Mouse (Mus musculus) neural tube, embryonic 15.5 days (tissue): Measurements from ENCODE around the gene Ghr. TPM values are rescaled to one million over a fixed set of nuclear protein-coding genes. Genes with fewer than 3 reads are reported as not detected.

Experiments used
- ATAC-seq: fragments of 200-750 bp; cut with Nextera tagmentation; 2 replicates; pipeline ENCODE4 v1.8.0; 2017; ENCODE audit warnings: mild to moderate bottlenecking, moderate TSS enrichment, moderate library complexity; ENCODE audit not compliant: low FRiP score
- H3K27ac ChIP-seq: fragments of 300-500 bp; sonication (generic); replicated peaks from 2 replicates; pipeline ENCODE4 v1.5.1; 2015; ENCODE audit warnings: mild to moderate bottlenecking, inconsistent platforms
- H3K27me3 ChIP-seq: fragments of 300-500 bp; sonication (generic); replicated peaks from 2 replicates; pipeline ENCODE4 v1.6.1; 2015; ENCODE audit warnings: inconsistent platforms
- H3K36me3 ChIP-seq: fragments of 300-500 bp; sonication (generic); 2 replicates; pipeline ENCODE4 v1.6.1; 2015; ENCODE audit warnings: inconsistent platforms
- H3K4me1 ChIP-seq: fragments of 300-500 bp; sonication (generic); 2 replicates; pipeline ENCODE4 v1.6.1; 2015; ENCODE audit warnings: inconsistent platforms
- H3K4me2 ChIP-seq: fragments of 300-500 bp; sonication (generic); 2 replicates; pipeline ENCODE4 v1.6.1; 2015; ENCODE audit warnings: inconsistent platforms, mild to moderate bottlenecking, moderate library complexity
- H3K4me3 ChIP-seq: fragments of 300-500 bp; sonication (generic); replicated peaks from 2 replicates; pipeline ENCODE4 v1.5.1; 2015; ENCODE audit warnings: mild to moderate bottlenecking, inconsistent platforms
- H3K9ac ChIP-seq: fragments of 300-500 bp; sonication (generic); replicated peaks from 2 replicates; pipeline ENCODE4 v1.6.1; 2015; ENCODE audit warnings: mild to moderate bottlenecking, inconsistent platforms
- H3K9me3 ChIP-seq: fragments of 300-500 bp; sonication (generic); replicated peaks from 2 replicates; pipeline ENCODE4 v1.6.1; 2016; ENCODE audit warnings: inconsistent platforms
- WGBS: fragments of 180-500 bp; shearing (Covaris S2); methylation state at CpG from one replicate; pipeline ENCODE4 v1.1.7; 2015; ENCODE audit warnings: mixed read lengths; 5-methylcytosine and 5-hydroxymethylcytosine counted together
- polyA plus RNA-seq: library from polyadenylated mRNA; unstranded; fragments of >200 nt; fragmentation: Nextera tagmentation; extraction: Ambion mirVana; gene quantifications from 2 replicates; pipeline ENCODE4 v1.2.1, GENCODE M21; 2015

Ghr gene
- polyA plus RNA-seq, 1 experiment from 2014 or later, result 10.9 TPM

DNA sequence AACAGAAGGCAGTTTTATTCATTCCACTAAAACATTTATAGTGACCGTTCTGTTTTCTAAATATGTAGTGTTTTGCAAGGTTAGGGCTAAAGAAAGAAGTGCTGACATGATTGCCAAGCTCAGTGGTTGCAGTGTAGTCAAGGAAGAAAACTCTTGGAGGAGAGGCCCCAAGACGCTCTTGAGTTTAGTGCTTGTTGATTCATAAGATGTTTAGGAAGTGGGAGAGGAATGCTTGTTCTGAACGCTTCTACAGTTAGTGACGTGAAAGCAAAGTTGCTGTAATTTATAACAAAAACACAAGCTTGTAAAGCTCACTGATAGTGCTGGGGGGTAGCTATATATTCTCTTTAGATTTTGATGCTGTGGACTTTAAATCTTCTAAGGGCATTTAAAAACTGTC lies 174.8 kb downstream of the Ghr start:
- Histone ChIP-seq H3K4me2 (no peak overlapping the region), H3K4me3 (no peak overlapping the region), H3K27me3 (no peaks in the 10 kb centered on the region), H3K36me3 (no peaks in the 10 kb centered on the region), H3K27ac (no peak overlapping the region), H3K4me1 (no peaks in the 10 kb centered on the region), H3K9ac (no peak overlapping the region), H3K9me3 (no peaks in the 10 kb centered on the region)
- no peak for ATAC-seq
- WGBS, result 80% methylated on average over 4 of the region's 4 CpGs

DNA sequence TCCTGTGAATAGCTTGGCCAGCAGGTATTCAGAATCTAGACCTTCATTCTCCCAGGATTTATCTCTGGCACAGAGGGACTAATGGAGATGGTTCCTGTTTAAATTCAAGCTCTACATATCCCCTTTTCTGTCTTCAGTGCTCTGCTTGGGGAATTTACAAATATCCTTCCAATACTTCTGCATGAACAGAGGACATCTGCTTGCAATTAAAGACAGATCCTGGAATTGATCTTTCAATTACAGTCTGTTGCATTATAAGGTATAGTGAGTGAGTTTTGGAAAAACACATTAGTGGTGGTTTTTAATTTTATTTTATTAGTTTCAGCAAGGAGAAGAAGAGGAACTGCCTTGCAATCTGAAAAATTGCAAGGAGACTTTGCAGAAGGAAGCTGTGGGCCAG lies 184.1 kb downstream of the Ghr start:
- H3K36me3 ChIP-seq, result no peaks in the 10 kb centered on the region
- H3K4me2 ChIP-seq, result no peak overlapping the region
- H3K27me3 ChIP-seq, result no peaks in the 10 kb centered on the region
- H3K27ac ChIP-seq, result no peak overlapping the region
- H3K4me1 ChIP-seq, result no peaks in the 10 kb centered on the region; the same call in 1 of the 2 replicates
- H3K9me3 ChIP-seq, result no peaks in the 10 kb centered on the region
- H3K4me3 ChIP-seq, result no peak overlapping the region
- no peak for ATAC-seq
- H3K9ac ChIP-seq, result no peak overlapping the region

DNA sequence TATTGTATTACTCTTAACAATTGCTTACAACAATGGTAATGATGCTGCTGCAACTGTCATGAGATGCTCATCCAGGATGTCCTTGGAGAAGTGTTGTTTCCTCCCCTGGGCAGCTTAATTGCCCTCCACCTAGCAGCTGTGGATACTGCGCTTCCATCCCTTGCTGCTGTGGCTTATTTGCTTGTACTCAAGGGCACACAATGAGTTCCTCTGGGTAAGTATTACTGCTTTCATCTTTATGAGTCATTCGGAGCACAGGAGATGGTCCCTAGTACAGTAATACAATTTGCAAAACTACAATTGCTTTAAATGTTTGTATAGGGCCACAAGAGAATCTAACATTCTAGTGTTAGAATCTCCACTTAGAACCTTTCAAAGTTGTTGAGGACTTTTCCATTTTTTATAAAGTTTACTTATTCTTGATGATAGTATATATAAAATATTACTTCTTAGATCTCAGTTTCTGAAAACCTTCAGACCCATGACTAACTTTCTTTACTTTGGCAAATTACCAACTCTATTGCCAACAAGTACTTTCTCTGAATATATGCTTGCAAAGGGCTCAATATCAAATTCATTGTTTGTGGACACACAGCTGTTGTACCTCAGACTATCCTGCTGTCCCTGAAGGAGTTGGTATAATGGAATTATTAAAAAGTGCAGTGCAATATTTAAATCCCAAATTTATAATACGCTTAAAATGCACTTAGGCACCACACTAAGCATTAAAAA lies 185.8 kb downstream of the Ghr start:
- no peak overlapping the region for H3K9ac ChIP-seq
- H3K27me3 ChIP-seq, result no peaks in the 10 kb centered on the region
- no peak overlapping the region for H3K4me3 ChIP-seq
- no peak overlapping the region for H3K4me2 ChIP-seq
- H3K36me3 ChIP-seq, result no peaks in the 10 kb centered on the region
- 86% methylated on average over 3 of the region's 3 CpGs for WGBS
- no peak overlapping the region for H3K27ac ChIP-seq
- no peak for ATAC-seq
- no peaks in the 10 kb centered on the region for H3K9me3 ChIP-seq
- H3K4me1 ChIP-seq, result no peaks in the 10 kb centered on the region; the same call in 1 of the 2 replicates

DNA sequence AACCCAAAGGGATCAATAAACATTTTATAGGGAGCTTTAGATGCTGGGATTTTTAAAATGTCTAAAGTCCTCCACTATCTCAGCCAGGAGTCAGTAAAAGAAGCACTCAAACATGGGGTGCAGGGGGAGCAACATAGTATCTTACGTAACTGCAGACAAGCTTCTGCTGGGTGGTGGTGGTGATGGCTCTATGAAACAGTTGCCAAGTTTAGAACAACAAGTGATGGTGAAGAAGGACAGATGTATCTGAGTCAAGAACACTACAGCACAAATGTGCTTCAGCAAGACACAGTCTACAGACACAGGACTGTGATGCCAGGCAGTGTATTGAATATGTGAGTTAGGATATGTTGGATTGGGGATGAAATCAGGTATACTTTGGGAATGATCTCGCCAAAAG lies 187.1 kb downstream of the Ghr start:
- H3K9me3 ChIP-seq, result no peaks in the 10 kb centered on the region
- ATAC-seq, result no peak
- no peak overlapping the region for H3K4me2 ChIP-seq
- H3K27me3 ChIP-seq, result no peaks in the 10 kb centered on the region
- no peak overlapping the region for H3K27ac ChIP-seq
- no peak overlapping the region for H3K9ac ChIP-seq
- no peaks in the 10 kb centered on the region for H3K36me3 ChIP-seq
- WGBS, result 84% methylated on average over 2 of the region's 2 CpGs
- H3K4me3 ChIP-seq, result no peak overlapping the region
- no peaks in the 10 kb centered on the region; the same call in 1 of the 2 replicates for H3K4me1 ChIP-seq

DNA sequence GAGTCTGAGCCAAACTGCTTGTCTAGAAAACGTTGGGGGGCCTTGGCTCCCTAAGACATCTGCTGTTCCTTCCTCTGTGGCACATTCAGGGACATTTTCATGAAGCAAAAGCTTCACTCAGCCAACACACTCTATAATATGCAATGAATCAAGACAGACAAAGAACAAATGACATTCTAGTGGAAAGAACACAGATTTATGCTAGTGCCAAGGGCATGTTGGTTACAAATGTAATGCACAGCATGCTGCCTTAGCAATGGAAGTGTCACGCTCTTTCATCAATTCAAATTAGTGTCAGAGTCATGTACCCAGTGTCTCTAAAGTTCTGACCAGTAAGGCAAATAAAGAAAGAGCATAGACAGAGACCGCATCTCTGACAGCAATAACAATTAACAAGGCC lies 187.6 kb downstream of the Ghr start:
- H3K4me1 ChIP-seq, result no peaks in the 10 kb centered on the region; the same call in 1 of the 2 replicates
- H3K9me3 ChIP-seq, result no peaks in the 10 kb centered on the region
- no peaks in the 10 kb centered on the region for H3K27me3 ChIP-seq
- H3K4me2 ChIP-seq, result no peak overlapping the region
- ATAC-seq, result no peak
- no peak overlapping the region for H3K27ac ChIP-seq
- 30% methylated on average over 3 of the region's 3 CpGs for WGBS
- H3K36me3 ChIP-seq, result no peaks in the 10 kb centered on the region
- no peak overlapping the region for H3K9ac ChIP-seq
- no peak overlapping the region for H3K4me3 ChIP-seq

DNA sequence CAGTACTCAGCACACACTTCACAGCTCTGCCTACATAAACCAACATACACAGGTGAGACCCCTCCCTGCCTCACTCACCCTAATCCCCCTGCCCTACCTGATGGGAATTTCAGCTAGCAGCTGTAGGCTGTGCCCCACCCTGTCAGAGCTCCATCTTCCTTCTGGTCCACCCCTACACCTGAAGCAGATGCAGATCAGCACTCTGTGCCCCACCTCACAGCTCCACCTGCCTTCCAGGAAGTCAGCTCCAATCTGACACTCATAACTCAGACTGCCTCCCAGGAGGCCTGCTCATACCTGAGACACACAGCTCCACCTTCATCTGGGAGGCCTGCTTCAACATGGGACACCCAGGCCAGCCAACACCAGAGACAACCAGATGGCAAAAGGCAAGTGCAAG lies 192.6 kb downstream of the Ghr start:
- Histone ChIP-seq H3K4me1 (no peaks in the 10 kb centered on the region; the same call in 1 of the 2 replicates), H3K4me3 (no peak overlapping the region), H3K27ac (no peak overlapping the region), H3K9ac (no peak overlapping the region), H3K4me2 (no peak overlapping the region), H3K9me3 (no peaks in the 10 kb centered on the region), H3K27me3 (no peaks in the 10 kb centered on the region), H3K36me3 (no peaks in the 10 kb centered on the region)
- no peak for ATAC-seq

DNA sequence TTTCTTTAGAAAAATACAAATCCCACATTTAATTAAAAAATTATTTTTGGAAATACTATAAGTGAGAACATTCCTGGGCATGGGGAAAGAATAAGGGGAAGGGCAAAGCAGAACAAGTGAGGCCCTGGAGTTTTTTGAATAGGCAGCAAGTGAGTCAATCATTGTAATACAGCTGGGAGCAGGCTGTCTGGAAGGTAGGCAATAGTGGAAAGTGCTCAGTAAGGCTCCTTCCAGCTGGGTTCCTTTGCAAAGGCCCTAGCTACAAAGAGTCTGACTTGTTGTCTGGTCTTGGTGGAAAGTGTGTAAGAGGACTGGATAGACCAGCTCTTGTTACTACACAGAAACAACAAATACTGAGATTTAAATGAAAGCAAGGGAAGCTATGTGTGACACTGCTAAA lies 194.3 kb downstream of the Ghr start:
- ATAC-seq, result no peak
- H3K9ac ChIP-seq, result no peak overlapping the region
- no peak overlapping the region for H3K27ac ChIP-seq
- H3K4me3 ChIP-seq, result no peak overlapping the region
- no peak overlapping the region for H3K4me2 ChIP-seq
- H3K4me1 ChIP-seq, result no peaks in the 10 kb centered on the region
- H3K27me3 ChIP-seq, result no peaks in the 10 kb centered on the region
- no peaks in the 10 kb centered on the region for H3K36me3 ChIP-seq
- no peaks in the 10 kb centered on the region for H3K9me3 ChIP-seq

DNA sequence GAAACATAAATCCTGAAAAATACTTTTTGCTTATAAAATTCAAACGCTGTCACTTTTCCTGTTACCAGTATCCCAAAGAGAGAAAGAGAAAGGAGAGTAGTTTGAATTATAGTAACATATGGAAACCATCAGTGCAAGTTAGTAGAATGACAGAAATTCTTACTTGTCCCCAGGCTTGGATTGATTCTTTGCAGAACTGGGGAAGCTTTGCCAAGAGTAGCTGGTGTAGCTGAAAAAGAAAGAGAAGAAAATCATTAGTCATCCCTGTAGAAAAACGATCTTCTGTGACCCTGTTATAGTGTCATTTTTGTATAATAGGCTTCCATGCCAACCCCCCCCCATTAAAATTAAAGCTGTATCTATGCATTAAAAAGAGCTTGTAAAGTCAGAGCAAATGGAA lies 194.8 kb downstream of the Ghr start:
- no peak overlapping the region for H3K9ac ChIP-seq
- H3K4me3 ChIP-seq, result no peak overlapping the region
- H3K27me3 ChIP-seq, result no peaks in the 10 kb centered on the region
- no peak overlapping the region for H3K27ac ChIP-seq
- H3K36me3 ChIP-seq, result no peaks in the 10 kb centered on the region
- H3K9me3 ChIP-seq, result no peaks in the 10 kb centered on the region
- WGBS, result 72% methylated on average over 2 of the region's 2 CpGs
- no peaks in the 10 kb centered on the region for H3K4me1 ChIP-seq
- no peak overlapping the region for H3K4me2 ChIP-seq
- no peak for ATAC-seq

DNA sequence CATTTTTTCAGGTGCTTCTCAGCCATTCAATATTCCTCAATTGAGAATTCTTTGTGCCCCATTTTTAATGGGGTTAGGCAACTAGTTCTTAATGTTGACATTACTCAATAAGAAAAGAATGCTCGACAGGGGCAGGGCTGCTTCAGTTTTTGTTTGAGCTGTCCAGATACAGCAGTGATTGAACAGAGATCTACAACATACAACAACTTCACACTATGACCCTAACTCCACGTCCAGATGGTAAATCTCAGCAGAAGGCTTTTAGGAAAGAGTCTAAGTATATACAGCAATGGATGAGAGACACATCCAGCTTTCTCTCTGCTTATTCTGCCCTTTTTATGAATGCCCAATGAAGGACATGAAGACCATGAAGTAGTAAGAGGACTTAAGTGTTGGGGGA lies 199.5 kb downstream of the Ghr start:
- H3K27ac ChIP-seq, result no peak overlapping the region
- no peaks in the 10 kb centered on the region for H3K9me3 ChIP-seq
- H3K27me3 ChIP-seq, result no peaks in the 10 kb centered on the region
- H3K4me3 ChIP-seq, result no peak overlapping the region
- no peak for ATAC-seq
- no peaks in the 10 kb centered on the region for H3K36me3 ChIP-seq
- 63% methylated on average over 2 of the region's 2 CpGs for WGBS
- no peak overlapping the region for H3K4me2 ChIP-seq
- H3K4me1 ChIP-seq, result no peaks in the 10 kb centered on the region
- no peak overlapping the region for H3K9ac ChIP-seq

DNA sequence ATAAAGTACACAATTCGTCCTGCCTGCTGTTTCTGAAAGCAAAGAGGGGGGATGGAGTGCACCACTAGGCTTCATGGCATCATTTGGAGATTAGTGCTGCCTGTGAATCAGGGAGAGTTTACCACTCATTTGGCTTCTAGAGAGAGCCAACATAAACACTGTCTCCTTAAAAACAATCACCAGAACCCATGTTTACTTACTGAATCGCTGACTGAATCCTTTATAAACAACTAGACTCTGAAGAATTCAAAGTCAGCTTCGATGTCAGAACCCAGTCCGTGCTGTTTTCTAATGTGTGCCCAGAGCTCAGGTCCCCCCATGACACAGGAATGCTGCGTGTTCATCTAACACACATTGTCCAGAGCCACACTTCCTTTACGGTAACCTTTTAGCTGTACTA lies 201.9 kb downstream of the Ghr start:
- WGBS, result 71% methylated on average over 6 of the region's 6 CpGs
- H3K4me3 ChIP-seq, result no peak overlapping the region
- no peaks in the 10 kb centered on the region for H3K9me3 ChIP-seq
- H3K36me3 ChIP-seq, result no peaks in the 10 kb centered on the region
- H3K9ac ChIP-seq, result no peak overlapping the region
- ATAC-seq, result no peak
- no peaks in the 10 kb centered on the region for H3K4me1 ChIP-seq
- H3K4me2 ChIP-seq, result no peak overlapping the region
- H3K27me3 ChIP-seq, result no peaks in the 10 kb centered on the region
- no peak overlapping the region for H3K27ac ChIP-seq

DNA sequence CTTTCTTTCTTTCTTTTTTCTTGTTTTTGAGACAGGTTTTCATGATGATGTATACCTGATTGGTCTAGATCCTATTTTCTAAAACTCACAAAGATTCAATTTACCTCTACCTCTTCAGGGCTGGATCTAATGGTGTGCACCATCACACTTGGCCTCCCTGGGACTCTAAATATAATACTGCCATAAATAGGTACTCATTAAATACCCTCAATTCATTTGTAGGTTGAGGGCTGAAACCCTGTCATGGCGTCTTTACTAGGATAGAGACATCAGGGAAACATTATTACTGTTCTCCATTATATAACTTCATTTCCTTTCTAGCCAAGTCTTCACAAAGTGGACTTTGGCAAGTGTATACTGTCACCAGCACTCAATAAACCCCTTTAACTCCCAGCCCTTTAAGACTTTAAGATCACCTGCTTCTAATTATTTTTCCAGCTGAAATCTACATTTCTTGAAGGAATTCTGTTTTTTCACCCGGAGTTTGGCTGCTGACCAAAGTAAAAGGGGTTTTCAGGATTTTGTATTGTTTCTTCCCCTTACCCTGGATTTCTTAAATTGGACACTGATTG lies 214.9 kb downstream of the Ghr start:
- no peak overlapping the region for H3K4me2 ChIP-seq
- peaks cover 12% of the 10 kb centered on the region; the same call in 1 of the 2 replicates for H3K9me3 ChIP-seq
- no peaks in the 10 kb centered on the region for H3K27me3 ChIP-seq
- ATAC-seq, result no peak
- H3K9ac ChIP-seq, result no peak overlapping the region
- WGBS, result 77% methylated on average over 2 of the region's 2 CpGs
- no peaks in the 10 kb centered on the region for H3K4me1 ChIP-seq
- H3K27ac ChIP-seq, result no peak overlapping the region
- H3K4me3 ChIP-seq, result no peak overlapping the region
- H3K36me3 ChIP-seq, result no peaks in the 10 kb centered on the region

DNA sequence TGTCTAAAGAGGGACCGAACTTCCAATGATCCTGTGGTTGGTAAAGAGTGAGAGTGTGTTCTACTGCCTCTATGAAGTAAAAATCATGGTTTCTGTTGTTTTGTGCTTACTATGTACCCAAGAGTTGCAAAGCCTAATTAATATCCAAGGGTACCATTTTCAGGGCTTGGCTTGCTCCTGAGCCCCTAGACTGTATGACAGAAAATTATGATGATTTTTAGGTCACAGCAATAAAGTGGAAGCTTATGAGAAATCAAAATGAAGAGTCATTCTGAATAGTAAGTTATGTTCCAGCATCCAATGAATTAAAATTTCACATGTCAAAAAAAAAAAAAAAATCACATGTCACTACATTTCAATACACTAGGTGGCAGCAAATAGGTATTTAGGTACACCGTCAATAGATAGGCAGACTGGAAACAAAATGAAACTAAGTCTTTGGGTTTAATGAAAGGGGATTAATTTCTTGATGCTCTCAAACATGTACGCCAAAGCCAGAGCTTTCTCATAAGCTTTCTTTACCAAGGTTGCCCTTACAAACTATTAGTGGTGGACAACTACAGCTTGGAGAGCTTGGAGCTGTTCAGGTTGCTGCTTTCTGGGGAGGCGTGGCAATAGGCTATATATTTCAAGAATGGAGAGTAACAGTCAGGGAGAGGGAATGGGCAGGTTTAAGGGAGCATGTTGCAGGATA lies 227.1 kb downstream of the Ghr start:
- peak; percentile 70; the same call in 1 of the 2 replicates for ATAC-seq
- WGBS, result 61% methylated on average over 4 of the region's 4 CpGs
- H3K27me3 ChIP-seq, result no peaks in the 10 kb centered on the region
- no peaks in the 10 kb centered on the region for H3K4me1 ChIP-seq
- no peak overlapping the region for H3K4me3 ChIP-seq
- no peak overlapping the region for H3K27ac ChIP-seq
- peak overlapping the region; percentile 39 for H3K4me2 ChIP-seq
- H3K9me3 ChIP-seq, result no peaks in the 10 kb centered on the region
- no peaks in the 10 kb centered on the region for H3K36me3 ChIP-seq
- H3K9ac ChIP-seq, result no peak overlapping the region
